Mouse (Mus musculus) adrenal gland, adult 18-20 months (tissue): Measurements from ENCODE around the gene Lamp1. TPM values are rescaled to one million over a fixed set of nuclear protein-coding genes. Genes with fewer than 3 reads are reported as not detected.

Experiments used
- DNase-seq, 2 experiments: peaks; one replicate each; pipeline ENCODE4 v3.0.0; 2021 to 2022; ENCODE audit warnings: low spot score in 2 of 2
- long read RNA-seq, 2 experiments: library from polyadenylated mRNA; stranded (forward); transcript quantifications; one replicate each; pipeline ENCODE4 v2.0.0; 2021
- total RNA-seq, 2 experiments: library from RNA; stranded (reverse); gene quantifications; 1 replicate in 1 of 2; 2 replicates in 1 of 2; pipeline ENCODE4 v1.2.3; 2021

Gene Lamp1
- 100 to 1,000 TPM; 456 to 471 TPM for total RNA-seq
- long read RNA-seq, experiment 1, transcript Lamp1-201 (9 exons, 2,229 nt) = major isoform, 489 of 559 reads
- long read RNA-seq, experiment 1, partial matches to known transcripts = 20 of 559 reads
- long read RNA-seq, experiment 1, other reads (novel, unspliced or antisense) = 50 of 559 reads
- long read RNA-seq, experiment 2, transcript Lamp1-201 (9 exons, 2,229 nt) = major isoform, 966 of 1,202 reads
- long read RNA-seq, experiment 2, partial matches to known transcripts = 137 of 1,202 reads
- long read RNA-seq, experiment 2, other reads (novel, unspliced or antisense) = 99 of 1,202 reads

GRCm38 (mm10) chr8:13158718-13159376 is at the start of gene Lamp1:
TSS of gene Lamp1 (plus strand) at chr8:13159161.
- DNase-seq = peak; percentile 99 to 100

DNA sequence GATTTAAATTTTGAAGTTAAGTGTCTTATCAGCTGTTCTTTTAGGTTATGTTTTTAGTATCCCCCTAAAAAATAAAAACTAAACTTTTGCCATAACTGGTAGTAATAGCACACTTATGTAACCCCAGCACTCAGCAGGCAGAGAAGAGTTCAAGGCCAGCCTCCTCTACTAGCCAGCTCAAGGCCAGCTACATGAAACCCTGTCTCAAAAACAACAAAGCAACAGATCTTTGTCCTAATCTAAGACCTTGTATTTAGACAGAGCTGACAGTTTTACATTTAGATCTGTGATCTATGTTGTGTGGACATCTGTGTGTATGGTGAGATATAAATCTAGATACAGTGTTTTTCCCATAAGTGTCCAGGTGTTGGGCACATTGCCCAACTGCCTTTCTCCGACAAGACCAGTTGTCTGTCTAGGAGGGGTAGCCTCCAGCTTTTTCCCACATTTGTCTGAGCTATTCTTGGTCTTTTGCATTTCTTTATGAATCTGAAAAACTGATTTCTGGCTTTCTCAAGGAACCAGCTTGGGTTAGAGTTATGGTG is 49.5 kb upstream of the Lamp1 start:
- DNase-seq = no peak

DNA sequence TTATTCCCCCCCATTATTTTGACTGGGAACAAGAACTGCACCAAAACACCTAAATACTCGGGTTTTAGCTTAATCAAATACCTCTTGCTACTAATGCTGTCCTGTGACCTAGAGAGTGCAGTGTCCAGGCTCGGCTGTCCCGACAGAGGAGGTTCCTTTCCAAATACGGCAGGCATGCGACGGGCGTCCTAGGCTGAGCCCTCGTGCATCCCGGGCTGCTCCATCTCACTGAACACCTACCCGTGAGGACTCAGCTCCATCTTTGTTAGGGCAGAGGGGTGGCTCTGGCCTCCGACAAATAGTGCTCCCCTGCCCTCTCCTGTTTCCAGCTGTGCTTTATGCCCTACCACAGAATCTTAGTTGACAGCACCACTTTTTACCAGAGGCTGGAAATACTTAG is 47.0 kb upstream of the Lamp1 start:
- DNase-seq = no peak

DNA sequence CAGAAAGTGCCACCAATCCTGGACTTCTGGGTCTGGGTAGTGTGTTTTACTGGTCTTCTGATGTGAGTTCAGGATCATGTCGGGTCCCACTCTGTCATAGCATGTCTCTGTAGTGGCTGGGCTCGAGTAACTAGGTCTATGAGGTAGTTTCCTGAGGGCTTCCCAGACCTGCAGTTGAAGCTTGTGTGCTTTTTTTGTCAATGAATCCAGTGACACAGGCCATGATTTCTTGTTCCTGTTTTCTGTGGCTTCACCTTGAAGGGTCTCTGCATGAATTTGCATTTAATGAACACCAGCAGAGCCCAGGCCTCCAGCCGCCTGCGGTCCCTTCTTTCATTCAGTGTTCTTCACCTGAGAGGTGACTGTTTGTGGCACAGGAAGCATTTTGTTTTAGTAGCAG is 45.7 kb upstream of the Lamp1 start:
- DNase-seq = no peak

DNA sequence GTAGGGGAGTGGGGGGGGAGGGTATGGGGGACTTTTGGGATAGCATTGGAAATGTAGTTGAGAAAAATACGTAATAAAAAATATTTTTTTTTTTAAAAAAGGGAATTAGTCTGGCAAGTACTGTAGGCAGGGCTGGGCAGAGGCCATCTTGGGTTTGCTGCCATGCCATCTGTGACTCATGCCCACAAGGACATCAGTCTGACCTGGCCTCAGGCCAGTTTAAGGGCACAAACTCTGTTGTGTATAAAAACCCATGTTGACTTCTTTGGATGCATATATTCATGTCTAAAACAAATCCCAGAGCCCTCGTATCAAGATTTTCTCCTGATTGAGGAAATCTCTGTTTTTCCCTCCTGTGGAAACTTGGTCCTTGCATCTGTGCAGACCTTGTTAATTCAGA is 41.9 kb upstream of the Lamp1 start:
- peak; percentile 44 to 50 for DNase-seq

- DNase-seq = no peak
Observed at GRCm38 (mm10) chr8:13118516-13118915, 40.4 kb upstream of the Lamp1 start.

- no peak for DNase-seq
Observed at GRCm38 (mm10) chr8:13120882-13121665, 37.9 kb upstream of the Lamp1 start.

- no peak for DNase-seq
Observed at GRCm38 (mm10) chr8:13122887-13123421, 36.0 kb upstream of the Lamp1 start.

DNA sequence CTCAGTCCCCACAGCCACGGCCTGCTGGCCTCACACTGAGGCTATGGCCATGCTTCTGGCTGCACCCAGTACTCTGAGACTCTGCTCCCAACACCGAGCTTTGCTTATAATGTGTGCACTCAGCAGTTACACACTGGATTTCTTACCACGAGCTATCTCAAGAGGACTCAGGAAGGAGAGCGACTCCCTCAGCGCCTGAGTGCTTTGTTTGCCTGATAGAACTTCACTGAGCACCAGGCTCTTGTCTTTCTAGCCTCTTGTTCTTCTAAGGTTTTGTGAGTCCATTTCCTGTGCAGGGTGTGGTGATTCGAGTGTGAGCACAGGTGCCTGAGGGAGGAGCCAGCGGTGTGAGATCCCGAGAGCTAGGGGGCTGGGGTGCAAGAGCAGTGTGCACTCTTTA is 34.1 kb upstream of the Lamp1 start:
- DNase-seq = no peak

DNA sequence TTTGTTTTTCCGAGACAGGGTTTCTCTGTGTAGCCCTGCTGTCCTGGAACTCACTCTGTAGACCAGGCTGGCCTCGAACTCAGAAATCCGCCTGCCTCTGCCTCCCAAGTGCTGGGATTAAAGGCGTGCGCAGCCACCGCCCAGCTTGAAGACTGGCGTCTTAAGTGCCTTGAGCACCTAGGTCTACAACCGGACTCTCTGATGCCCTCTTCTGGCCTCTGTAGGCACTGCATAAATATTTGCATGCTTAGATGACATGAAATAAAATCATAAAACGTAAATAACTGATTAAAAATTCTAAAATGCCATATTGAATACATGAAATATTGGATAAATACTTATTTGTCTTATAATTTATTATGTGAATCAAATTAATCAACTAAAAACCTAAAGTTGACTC is 26.7 kb upstream of the Lamp1 start:
- peak; percentile 57 to 60 for DNase-seq

DNA sequence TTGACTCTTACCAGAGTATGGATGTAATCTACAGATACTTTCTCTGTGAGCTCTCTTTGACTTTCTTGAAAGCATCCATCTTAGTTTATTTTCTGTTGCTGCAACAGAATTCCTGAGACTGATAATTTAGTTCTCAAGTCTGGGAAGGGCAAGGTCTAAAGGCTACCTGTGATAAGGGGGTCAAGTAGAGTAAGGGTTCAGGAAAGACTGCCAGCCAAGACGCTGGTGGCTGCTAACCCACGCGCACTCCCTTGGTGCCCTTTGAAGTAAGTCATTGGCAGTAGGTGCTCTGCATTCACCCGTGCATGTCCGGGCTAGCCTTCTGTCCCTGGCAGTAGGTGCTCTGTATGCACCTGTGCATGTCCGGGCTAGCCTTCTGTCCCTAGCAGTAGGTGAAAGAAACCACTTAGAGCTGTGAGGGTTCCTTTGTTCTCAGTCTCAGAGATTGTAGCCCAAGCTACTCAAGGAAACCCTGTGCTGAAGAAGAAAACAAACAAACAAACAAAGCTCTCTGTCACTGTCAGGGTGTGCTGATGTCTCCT is 19.2 kb upstream of the Lamp1 start:
- no peak for DNase-seq

- no peak for DNase-seq
Observed at GRCm38 (mm10) chr8:13141681-13142080, 17.3 kb upstream of the Lamp1 start.

GRCm38 (mm10) chr8:13148476-13148875 is 10.5 kb upstream of the Lamp1 start:
- DNase-seq = peak in 1 of 2 experiments; percentile 12

DNA sequence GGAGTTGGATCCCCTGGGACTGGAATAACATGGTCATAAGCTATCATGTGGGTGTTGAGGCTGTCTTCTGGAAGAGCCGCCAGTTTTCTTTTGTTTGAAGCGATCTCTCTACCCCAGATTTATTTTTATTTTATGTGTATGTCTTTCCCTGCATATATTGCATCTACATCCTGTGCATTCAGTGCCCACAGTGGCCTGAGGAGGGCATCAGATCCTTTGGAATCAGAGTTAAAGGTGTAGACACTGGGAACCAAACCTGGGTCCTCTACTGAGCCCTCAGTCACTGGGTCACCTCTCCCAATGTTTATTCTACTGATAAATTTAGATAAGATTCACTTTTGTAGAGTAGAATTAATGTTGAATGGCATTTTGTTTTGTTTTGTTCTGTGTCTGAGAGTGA is 9.7 kb upstream of the Lamp1 start:
- DNase-seq = no peak

DNA sequence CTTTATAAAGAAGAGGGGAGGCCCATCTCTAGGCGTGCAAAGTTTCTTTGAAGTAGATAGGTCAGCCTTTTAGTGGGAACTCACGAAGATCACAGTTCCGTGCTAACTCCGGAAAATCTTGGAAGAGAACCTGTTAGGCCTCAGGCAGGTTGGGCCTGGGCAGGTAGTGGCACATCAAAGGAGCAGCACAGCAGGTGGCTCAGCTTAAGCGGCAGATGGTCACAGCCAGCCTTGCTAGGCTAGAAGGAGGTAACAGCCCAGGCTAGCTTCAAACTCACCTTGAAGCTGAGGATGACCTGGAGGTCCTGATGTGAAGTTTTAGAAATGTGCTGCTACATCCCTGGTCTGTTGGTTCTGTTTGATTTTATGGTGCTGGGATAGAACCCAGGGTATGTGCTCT is 9.1 kb upstream of the Lamp1 start:
- DNase-seq = no peak

- DNase-seq = no peak
Observed at GRCm38 (mm10) chr8:13150929-13151328, 8.0 kb upstream of the Lamp1 start.

- peak in 1 of 2 experiments; percentile 36 for DNase-seq
Observed at GRCm38 (mm10) chr8:13154099-13154498, 4.9 kb upstream of the Lamp1 start.

GRCm38 (mm10) chr8:13155358-13155757 is 3.6 kb upstream of the Lamp1 start:
- DNase-seq = no peak

DNA sequence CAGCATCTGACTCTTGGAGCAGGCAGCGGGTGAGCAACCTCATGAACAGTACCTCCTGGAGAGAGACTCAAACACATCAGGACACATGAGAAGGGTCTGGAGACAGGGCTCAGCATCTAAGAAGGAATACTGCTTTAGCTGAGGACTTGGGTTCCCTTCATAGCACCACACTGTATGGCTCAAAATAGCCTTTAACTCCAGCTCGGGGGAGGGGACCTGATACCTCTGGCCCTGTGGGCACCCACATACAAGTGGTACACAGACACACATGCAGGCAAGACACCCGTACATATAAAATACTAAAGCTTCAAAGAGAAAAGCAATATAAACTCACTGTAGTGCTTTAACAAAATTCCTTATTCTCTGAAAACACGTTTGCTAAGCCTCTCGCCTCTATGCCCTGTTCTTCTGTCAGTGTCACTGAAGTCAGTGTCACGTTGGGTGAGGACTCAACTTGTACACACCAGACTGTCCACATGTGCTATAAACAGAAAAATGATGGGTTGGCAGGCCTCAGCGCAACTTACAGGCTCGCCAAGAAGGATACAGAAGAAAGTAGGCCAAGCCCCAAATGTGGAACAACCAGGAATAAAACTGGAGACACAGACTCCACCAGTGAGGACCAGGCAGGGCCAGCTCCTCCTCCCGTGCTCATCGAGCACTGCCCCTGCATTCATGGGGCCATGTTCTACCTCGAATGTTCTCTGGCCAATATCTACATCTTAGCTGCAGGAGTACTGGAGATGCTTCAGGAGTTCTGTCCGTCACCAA is 2.4 kb upstream of the Lamp1 start:
- no peak for DNase-seq

DNA sequence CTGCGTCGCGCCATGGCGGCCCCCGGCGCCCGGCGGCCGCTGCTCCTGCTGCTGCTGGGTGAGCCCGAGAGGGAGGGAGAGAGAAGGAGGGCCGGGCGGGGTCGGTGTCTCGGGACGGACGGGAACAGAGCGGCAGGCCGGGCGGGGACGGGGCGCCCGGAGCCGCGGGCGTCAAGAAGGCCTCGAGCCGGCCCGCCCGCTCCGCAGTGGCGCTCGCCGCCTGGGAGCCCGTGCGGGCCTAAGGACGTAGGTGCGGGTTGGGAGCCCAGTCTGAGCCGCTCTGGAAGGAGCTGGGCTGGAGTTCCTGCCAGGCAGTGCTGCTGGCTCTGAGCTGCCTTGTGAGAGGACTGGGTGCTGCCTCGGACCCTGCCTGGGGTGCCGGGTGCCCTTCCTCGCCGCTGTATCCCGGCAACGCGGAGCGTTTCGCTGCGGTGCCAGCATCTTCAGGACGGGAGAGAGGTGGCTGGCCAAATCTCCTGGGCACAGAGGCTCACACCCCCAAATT is 468 bp downstream of the Lamp1 start:
- no peak for DNase-seq
